Mouse (Mus musculus) forebrain, embryonic 16.5 days (tissue): ENCODE results near the gene Dand5. TPM values are rescaled to one million over a fixed set of nuclear protein-coding genes. Genes with fewer than 3 reads are reported as not detected.
"Not testable (repeated sequence)": the region's sequence is repeated elsewhere in the genome, so short reads cannot be mapped to it uniquely, and the experiment has no call there.

Experiments
- ATAC-seq: fragments of 200-750 bp; cut with Nextera tagmentation; 2 replicates; pipeline ENCODE4 v1.8.0; 2017; ENCODE audit warnings: mild to moderate bottlenecking, moderate library complexity
- H3K27ac ChIP-seq: fragments of 300-500 bp; sonication (generic); 2 replicates; pipeline ENCODE4 v1.5.1; 2014; ENCODE audit warnings: low read length, control low read depth
- H3K27me3 ChIP-seq: fragments of 300-500 bp; sonication (generic); replicated peaks from 2 replicates; pipeline ENCODE4 v1.6.1; 2014; ENCODE audit warnings: low read length; ENCODE audit not compliant: control insufficient read depth, insufficient read depth
- H3K36me3 ChIP-seq: fragments of 300-500 bp; sonication (generic); 2 replicates; pipeline ENCODE4 v1.6.1; 2014; ENCODE audit not compliant: control insufficient read depth, insufficient read depth
- H3K4me1 ChIP-seq: fragments of 300-500 bp; sonication (generic); replicated peaks from 2 replicates; pipeline ENCODE4 v1.6.1; 2014; ENCODE audit warnings: low read length; ENCODE audit not compliant: control insufficient read depth, insufficient read depth
- H3K4me2 ChIP-seq: fragments of 300-500 bp; sonication (generic); 2 replicates; pipeline ENCODE4 v1.6.1; 2014; ENCODE audit warnings: mild to moderate bottlenecking, low read length, control low read depth
- H3K4me3 ChIP-seq: fragments of 300-500 bp; sonication (generic); replicated peaks from 2 replicates; pipeline ENCODE4 v1.5.1; 2014; ENCODE audit warnings: mild to moderate bottlenecking, low read length, control low read depth
- H3K9ac ChIP-seq: fragments of 300-500 bp; sonication (generic); replicated peaks from 2 replicates; pipeline ENCODE4 v1.6.1; 2014; ENCODE audit warnings: low read depth, low read length, control low read depth
- H3K9me3 ChIP-seq: fragments of 300-500 bp; sonication (generic); 2 replicates; pipeline ENCODE4 v1.6.1; 2016; ENCODE audit warnings: low read length; ENCODE audit not compliant: control insufficient read depth
- WGBS: fragments of 180-500 bp; shearing (Covaris S2); extraction: QIAGEN DNeasy Blood & Tissue Kit; methylation state at CpG from one replicate; pipeline ENCODE4 v1.1.7; 2014; 5-methylcytosine and 5-hydroxymethylcytosine counted together
- polyA plus RNA-seq: library from polyadenylated mRNA; unstranded; fragments of >200 nt; fragmentation: Nextera tagmentation; extraction: Ambion mirVana; gene quantifications from 2 replicates; pipeline ENCODE4 v1.2.1, GENCODE M21; 2015

Dand5 gene
- polyA plus RNA-seq, 1 experiment from 2014 or later = 8.7 TPM

DNA sequence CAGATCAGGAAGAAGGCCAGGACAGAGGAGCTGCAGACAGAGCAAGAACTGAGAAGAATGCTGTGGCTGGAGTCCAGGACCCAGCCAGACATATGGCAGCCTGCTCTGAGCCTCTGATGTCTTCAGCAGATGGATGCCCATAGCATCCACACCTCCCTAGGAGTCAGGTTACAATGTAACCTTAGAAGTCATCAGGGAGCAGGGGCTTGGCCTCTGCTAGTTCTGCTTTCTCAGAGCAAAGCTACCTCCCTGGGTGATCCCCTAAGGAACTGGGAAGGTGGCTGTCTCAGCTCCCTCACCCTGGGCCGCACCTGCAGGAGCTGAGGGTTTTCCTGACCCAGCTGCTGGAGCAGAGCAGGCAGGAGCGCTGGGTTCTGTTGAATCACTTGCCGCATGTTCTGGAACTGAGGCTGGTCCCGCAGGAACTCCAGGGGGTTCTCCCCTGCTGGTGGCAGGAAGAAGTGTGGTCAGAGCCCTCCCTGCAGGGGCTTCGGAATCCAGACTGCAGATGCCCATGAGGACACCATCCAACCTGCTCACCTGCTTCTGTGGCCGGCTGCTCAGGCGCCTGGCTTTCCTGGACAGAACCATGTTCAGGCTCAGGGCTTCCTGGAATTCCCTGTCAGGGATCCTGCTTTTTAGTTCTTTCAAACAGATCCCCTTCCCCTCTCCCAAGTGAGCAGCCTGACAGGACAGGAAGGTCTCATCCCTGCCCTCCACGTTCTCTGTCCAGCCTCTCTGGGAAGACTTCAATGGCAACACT is 14.7 kb upstream of the Dand5 start:
- ATAC-seq = no peak
- Histone ChIP-seq H3K9ac (no peak overlapping the region), H3K27me3 (no peaks in the 10 kb centered on the region), H3K36me3 (peaks cover 21% of the 10 kb centered on the region), H3K9me3 (no peaks in the 10 kb centered on the region), H3K4me1 (peaks cover 38% of the 10 kb centered on the region), H3K4me3 (no peak overlapping the region), H3K4me2 (no peak overlapping the region), H3K27ac (no peak overlapping the region)
- WGBS = 75% methylated on average over 8 of the region's 8 CpGs

DNA sequence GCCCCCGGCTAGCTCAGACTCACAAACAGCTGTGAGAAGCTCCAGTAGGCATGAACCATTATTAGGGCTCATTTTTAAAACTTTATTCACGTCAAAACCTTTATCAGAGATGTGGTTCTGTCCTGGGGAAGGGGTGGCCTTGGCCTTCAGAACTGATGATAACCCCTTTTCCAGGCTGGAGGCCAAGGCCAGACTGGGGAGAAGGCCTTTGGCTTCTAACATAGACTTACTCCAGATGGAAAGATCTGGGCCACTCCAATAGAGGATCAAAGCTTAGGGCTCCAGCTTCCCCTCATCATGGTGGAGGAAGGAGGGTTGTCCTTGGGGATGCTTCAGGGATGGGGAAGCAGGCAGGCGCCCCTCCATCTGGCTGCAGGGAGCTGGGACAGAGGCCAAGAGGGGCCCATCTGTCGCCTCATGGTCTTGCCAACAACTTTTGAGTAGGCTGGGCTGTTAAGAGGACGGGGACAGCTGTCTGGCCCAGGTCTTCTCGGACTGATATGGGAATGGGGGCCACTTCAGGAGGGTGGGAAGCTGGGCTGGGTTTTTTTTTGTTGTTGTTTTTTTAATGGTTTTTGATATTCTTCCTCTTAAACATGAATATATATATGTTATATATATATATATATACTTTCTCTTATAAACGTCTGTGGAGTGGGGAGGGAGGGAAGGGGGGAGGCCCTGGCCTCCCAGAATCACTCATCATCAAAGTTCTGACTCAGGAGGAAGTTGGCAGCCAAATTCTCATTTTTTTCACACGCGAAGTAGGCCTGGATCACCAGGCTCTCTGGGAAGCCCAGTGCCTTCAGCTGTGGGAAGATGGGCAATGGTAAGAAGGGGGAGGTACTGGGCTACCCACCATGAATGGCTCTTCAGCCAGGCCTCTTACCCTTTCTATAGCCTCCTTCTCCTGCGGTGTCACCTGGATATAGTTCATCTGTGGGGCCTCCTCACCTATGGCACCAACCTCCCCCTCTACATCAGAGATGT is 12.5 kb upstream of the Dand5 start:
- whole genome bisulfite sequencing = 38% methylated on average over 10 of the region's 10 CpGs
- Histone ChIP-seq H3K4me3 (no peak overlapping the region), H3K4me2 (peak overlapping the region; percentile 20), H3K4me1 (peaks cover 38% of the 10 kb centered on the region), H3K36me3 (peaks cover 14% of the 10 kb centered on the region), H3K27me3 (no peaks in the 10 kb centered on the region), H3K9ac (no peak overlapping the region), H3K9me3 (no peaks in the 10 kb centered on the region), H3K27ac (peak overlapping the region; percentile 94)
- ATAC-seq = peak; percentile 68

DNA sequence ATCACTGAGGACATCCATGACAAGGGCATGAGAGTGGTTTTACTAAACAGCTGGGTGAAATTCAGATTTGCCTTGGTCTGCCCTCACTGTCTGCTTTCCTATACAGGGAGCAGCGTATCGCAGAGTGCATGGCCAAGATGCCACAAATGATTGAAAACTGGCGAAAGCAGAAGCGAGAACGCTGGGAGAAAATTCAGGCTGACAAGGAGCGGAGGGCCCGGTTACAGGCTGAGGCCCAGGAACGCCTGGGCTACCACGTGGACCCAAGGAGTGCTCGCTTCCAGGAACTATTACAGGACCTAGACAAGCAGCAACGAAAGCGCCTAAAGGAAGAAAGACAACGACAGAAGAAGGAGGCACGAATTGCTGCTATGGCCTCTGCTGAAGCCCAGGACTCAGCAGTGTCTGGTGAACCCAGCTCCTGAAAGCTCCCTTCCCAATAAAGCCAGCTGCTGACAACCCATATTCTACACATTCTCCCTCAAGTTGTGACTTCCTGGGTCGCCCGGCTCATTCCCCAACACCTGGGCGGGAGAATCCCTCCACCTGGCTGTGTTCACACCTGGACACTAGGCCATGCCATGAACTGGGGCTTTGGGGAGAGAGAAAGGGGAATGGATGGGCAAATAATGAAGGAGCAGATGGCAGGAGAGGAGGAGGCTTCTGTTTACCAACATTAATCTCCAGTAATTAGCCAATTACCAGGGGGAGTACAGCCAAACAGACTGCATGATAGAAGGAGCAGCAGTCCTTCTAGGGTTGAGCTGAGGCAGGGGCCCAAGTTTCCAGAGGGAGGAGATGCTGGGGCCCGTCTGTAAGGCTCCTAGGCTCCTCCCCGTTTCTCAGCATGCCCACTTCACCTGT is 11.6 kb upstream of the Dand5 start:
- no peaks in the 10 kb centered on the region for H3K9me3 ChIP-seq
- no peak overlapping the region for H3K4me3 ChIP-seq
- peak overlapping the region; percentile 94 for H3K27ac ChIP-seq
- 63% methylated on average over 19 of the region's 19 CpGs for WGBS
- peaks cover 34% of the 10 kb centered on the region for H3K4me1 ChIP-seq
- H3K27me3 ChIP-seq = no peaks in the 10 kb centered on the region
- no peak overlapping the region for H3K9ac ChIP-seq
- peak overlapping the region; percentile 20; the same call in 1 of the 2 replicates for H3K4me2 ChIP-seq
- H3K36me3 ChIP-seq = peaks cover 14% of the 10 kb centered on the region
- peak; percentile 60 for ATAC-seq

DNA sequence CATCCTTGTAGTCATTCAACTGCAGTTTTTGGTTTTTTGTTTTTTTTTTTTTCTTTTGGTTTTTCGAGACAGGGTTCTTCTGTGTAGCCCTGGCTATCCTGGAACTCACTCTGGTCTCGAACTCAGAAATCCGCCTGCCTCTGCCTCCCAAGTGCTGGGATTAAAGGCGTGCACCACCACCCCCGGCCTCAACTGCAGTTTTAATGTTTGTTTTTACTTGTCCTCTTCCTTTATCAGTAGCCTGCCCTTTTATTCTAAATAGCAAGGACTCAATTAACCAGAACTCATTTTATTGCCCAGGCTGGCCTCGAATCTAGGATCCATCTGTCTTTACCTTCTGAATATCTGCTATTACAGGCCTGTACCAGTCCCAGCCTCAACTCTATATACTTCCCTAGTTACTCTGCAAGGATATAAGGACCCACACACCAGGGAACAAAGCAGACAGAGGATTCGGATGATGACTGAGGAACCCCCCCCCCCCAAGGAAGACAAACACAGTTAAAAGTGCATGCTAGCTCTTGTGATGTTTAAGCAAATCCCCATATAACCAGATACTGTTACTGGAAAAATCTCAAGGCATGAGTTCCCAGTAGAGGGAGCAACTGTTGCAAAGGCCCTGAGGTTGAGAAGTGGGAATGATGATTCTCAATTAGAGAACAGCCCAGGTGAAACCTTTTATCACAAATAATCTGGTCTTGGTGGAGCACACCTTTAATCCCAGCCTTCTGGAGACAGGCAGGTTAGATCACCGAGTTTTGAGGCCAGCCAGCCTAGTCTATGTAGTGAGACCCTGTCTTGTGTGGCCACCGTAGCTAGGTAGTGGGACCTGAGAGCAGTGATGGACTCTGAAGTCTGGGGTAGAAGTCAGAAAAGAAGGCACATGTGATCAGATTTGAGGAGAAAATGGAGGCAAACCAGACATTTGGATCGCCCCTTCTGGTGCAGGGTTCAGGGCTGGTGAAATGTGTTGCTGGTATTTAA is 10.4 kb upstream of the Dand5 start:
- Histone ChIP-seq H3K9ac (peak overlapping the region; percentile 84), H3K27ac (peak overlapping the region; percentile 94), H3K9me3 (no peaks in the 10 kb centered on the region), H3K27me3 (no peaks in the 10 kb centered on the region), H3K4me2 (peak overlapping the region; percentile 65), H3K4me3 (peak overlapping the region; percentile 69), H3K4me1 (peaks cover 34% of the 10 kb centered on the region), H3K36me3 (peaks cover 10% of the 10 kb centered on the region)
- WGBS = 64% methylated on average over 10 of the region's 10 CpGs
- no peak for ATAC-seq

DNA sequence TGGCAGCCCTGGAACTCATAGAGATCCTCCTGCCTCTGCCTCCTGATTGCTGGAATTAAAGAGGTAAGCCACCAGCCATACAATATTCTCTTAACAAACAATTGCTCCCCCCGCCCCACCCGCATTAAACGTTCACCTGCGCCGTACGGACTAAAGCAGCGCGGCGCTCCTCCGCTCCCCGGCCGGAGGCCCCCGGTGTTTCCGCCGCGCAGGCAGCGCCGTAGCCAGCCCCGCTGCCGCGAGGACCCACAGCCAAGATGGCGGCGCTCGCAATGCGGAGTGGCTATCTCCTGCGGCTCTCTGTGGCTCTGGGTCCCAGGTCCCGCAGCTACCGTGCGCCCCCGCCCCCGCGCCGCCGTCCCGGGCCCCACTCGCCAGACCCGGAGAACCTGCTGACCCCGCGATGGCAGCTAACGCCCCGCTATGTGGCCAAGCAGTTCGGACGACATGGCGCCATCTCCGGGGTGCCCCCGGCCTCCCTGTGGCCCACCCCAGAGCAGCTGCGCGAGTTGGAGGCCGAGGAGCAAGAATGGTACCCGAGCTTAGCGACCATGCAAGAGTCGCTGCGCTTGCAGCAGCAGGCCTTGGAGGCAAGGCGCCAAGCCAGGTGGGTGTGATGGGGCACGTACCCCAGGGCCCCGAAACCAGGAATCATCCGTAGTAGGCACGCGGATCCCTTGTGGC is 9.6 kb upstream of the Dand5 start:
- Histone ChIP-seq H3K9me3 (no peaks in the 10 kb centered on the region), H3K27ac (peak overlapping the region; percentile 89), H3K36me3 (peaks cover 5% of the 10 kb centered on the region; the same call in 1 of the 2 replicates), H3K9ac (peak overlapping the region; percentile 84), H3K27me3 (no peaks in the 10 kb centered on the region), H3K4me1 (peaks cover 34% of the 10 kb centered on the region), H3K4me2 (peak overlapping the region; percentile 65), H3K4me3 (peak overlapping the region; percentile 69)
- 1% methylated on average over 59 of the region's 59 CpGs for WGBS
- peak; percentile 67 for ATAC-seq

DNA sequence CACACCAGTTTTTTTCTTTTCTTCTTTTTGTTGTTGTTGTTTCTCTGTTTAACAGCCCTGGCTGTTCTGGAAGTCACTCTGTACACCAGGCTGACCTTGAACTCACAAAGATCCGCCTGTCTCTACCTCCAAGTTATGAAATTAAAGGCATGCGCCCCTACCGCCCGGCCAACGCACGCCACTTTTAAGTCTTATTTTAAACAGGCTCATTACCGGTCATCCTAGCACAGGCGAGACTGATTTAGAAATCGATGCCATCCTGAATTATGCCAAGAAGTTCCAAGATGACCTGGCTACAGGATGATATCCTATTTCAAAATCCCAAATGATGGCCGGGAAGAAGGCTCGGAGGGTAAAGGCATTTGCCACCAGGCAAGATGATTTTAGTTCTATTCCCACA is 8.9 kb upstream of the Dand5 start, which contains the start of gene Gadd45gip1:
Gene Gadd45gip1, plus strand, starts transcription at position 33 of the 400 bp plus-strand sequence.
- Histone ChIP-seq H3K27me3 (no peaks in the 10 kb centered on the region), H3K9me3 (no peaks in the 10 kb centered on the region), H3K9ac (peak within 1 kb of the TSS; percentile 84), H3K4me2 (peak within 1 kb of the TSS; percentile 65), H3K4me3 (peak within 1 kb of the TSS; percentile 69), H3K36me3 (no peaks in the 10 kb centered on the region), H3K27ac (peak within 1 kb of the TSS; percentile 89), H3K4me1 (peaks cover 34% of the 10 kb centered on the region)
- 88% methylated on average over 11 of the region's 11 CpGs for WGBS
- no peak for ATAC-seq

DNA sequence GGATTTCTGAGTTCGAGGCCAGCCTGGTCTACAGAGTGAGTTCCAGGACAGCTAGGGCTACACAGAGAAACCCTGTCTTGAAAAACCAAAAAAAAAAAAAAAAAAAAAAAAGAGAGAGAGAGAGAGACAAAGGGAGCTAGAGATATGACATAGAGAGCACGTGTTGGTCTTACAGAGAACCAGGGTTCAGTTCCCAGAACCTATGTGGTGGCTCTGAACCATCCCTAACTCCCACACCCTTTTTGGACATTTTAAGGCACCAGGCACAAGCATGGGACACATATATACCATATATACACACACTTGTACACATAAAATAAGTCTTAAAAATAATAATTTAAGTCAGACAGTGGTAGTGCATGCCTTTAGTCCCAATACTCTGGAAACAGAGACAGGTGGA is 3.9 kb upstream of the Dand5 start:
- 83% methylated on average over 1 of the region's 2 CpGs for WGBS
- ATAC-seq, H3K36me3 ChIP-seq, H3K4me3 ChIP-seq, H3K4me2 ChIP-seq, H3K4me1 ChIP-seq, H3K9ac ChIP-seq, H3K27ac ChIP-seq, H3K27me3 ChIP-seq, H3K9me3 ChIP-seq: not testable (repeated sequence)
